Mouse (Mus musculus) thymus, postnatal 10 days (tissue): ENCODE measurements around the gene Arel1.

ENCODE experiments used
- DNase-seq, 2 experiments: peaks; one replicate each; pipeline ENCODE4 v3.0.0; 2021; ENCODE audit warnings: low spot score in 2 of 2

Gene Arel1

GRCm38 (mm10) chr12:84948584-84949285 is 22.0 kb downstream of the Arel1 start:
- DNase-seq: no peak

GRCm38 (mm10) chr12:84947894-84948583 is 22.7 kb downstream of the Arel1 start:
- no peak for DNase-seq

- no peak for DNase-seq
These were observed 25.7 kb downstream of the Arel1 start for GRCm38 (mm10) chr12:84944813-84945553.

- no peak for DNase-seq
These were observed 26.4 kb downstream of the Arel1 start for GRCm38 (mm10) chr12:84944150-84944812.

GRCm38 (mm10) chr12:84943006-84943952 is 27.4 kb downstream of the Arel1 start:
- no peak for DNase-seq

GRCm38 (mm10) chr12:84941717-84942116 is 29.0 kb downstream of the Arel1 start:
- DNase-seq: peak in 1 of 2 experiments; percentile 23

- no peak for DNase-seq
These were observed 30.4 kb downstream of the Arel1 start for GRCm38 (mm10) chr12:84940343-84940742.

GRCm38 (mm10) chr12:84939117-84939516 is 31.6 kb downstream of the Arel1 start:
- no peak for DNase-seq

GRCm38 (mm10) chr12:84935343-84935742 is 35.4 kb downstream of the Arel1 start:
- DNase-seq: no peak

- DNase-seq: no peak
These were observed 38.5 kb downstream of the Arel1 start for GRCm38 (mm10) chr12:84932210-84932609.

GRCm38 (mm10) chr12:84926542-84926941 is 44.2 kb downstream of the Arel1 start:
- no peak for DNase-seq

GRCm38 (mm10) chr12:84924324-84924723 is 46.4 kb downstream of the Arel1 start:
- no peak for DNase-seq

- no peak for DNase-seq
These were observed 48.8 kb downstream of the Arel1 start for GRCm38 (mm10) chr12:84921881-84922419.

GRCm38 (mm10) chr12:84918809-84919208 is 51.9 kb downstream of the Arel1 start:
- no peak for DNase-seq

GRCm38 (mm10) chr12:84917799-84918198 is 52.9 kb downstream of the Arel1 start:
- DNase-seq: no peak

- DNase-seq: no peak
These were observed 55.7 kb downstream of the Arel1 start for GRCm38 (mm10) chr12:84914959-84915358.

- DNase-seq: no peak
These were observed 58.0 kb downstream of the Arel1 start for GRCm38 (mm10) chr12:84912652-84913104.

- DNase-seq: no peak
These were observed 59.1 kb downstream of the Arel1 start for GRCm38 (mm10) chr12:84911640-84912039.

GRCm38 (mm10) chr12:84910066-84910465 is 60.6 kb downstream of the Arel1 start:
- no peak for DNase-seq

- DNase-seq: no peak
These were observed 62.8 kb downstream of the Arel1 start for GRCm38 (mm10) chr12:84907627-84908480.
